Mouse (Mus musculus) layer of hippocampus, adult 9-10 months (tissue): ENCODE data around the gene Glis3.
A peak's percentile ranks its signal among the peaks of the same experiment; 100 is the strongest.

Source experiments
- DNase-seq: peaks from one replicate; pipeline ENCODE4 v3.0.0; 2022; ENCODE audit warnings: low spot score

Gene Glis3

GRCm38 (mm10) chr19:28246186-28246585 is 433.7 kb downstream of the Glis3 start:
- no peak for DNase-seq

GRCm38 (mm10) chr19:28238073-28238472 is 441.8 kb downstream of the Glis3 start:
- DNase-seq: no peak

GRCm38 (mm10) chr19:28237621-28238020 is 442.3 kb downstream of the Glis3 start:
- DNase-seq: peak; percentile 43

- DNase-seq: no peak
These were observed 444.3 kb downstream of the Glis3 start for GRCm38 (mm10) chr19:28235571-28235970.

GRCm38 (mm10) chr19:28235096-28235495 is 444.8 kb downstream of the Glis3 start:
- peak; percentile 5 for DNase-seq

GRCm38 (mm10) chr19:28234676-28235075 is 445.2 kb downstream of the Glis3 start:
- DNase-seq: no peak

- DNase-seq: no peak
These were observed 448.4 kb downstream of the Glis3 start for GRCm38 (mm10) chr19:28231511-28231910.

GRCm38 (mm10) chr19:28227526-28227925 is 452.4 kb downstream of the Glis3 start:
- DNase-seq: no peak

GRCm38 (mm10) chr19:28225651-28226050 is 454.2 kb downstream of the Glis3 start:
- DNase-seq: no peak

GRCm38 (mm10) chr19:28211630-28212029 is 468.2 kb downstream of the Glis3 start:
- no peak for DNase-seq
